Mouse (Mus musculus): Measurements from ENCODE around the gene Gjd2. TPM values are rescaled to one million over a fixed set of nuclear protein-coding genes. Genes with fewer than 3 reads are reported as not detected.

Gene Gjd2
- 0.17 and 0.48 TPM in 2 replicates for polyA plus RNA-seq (2016; fragmentation: Nextera tagmentation; extraction: Ambion mirVana)

DNA sequence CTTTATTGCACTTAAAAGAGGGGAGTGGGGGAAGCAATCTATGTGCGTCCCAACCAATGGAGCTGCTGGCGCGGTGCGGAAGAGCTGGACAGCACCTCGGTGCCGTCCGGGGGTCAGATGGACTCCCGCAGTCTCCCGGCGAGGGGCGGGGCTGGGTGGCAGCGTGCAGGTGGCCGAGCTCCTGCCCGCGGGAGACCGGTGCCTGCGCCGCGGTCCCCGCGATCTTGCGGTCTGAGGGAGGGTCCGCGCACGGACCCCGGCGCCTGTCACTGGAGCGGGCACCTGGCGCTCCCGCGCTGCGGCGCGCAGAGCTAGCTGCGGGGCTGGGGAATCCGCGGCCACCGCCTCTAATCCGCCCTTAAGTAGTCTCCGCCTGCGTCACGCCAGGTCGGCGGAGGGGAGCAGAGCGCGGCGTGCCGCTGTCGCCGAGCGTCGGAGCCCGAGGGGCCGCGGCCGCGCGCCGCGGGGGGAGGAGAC is at the start of gene Gjd2:
Gjd2 (minus strand) TSS at position 325 of the 477 bp plus-strand sequence.
- no peaks in the 10 kb centered on the region for H3K9me3 ChIP-seq
- peak within 1 kb of the TSS; percentile 64 for H3K4me3 ChIP-seq
- H3K4me1 ChIP-seq (replicated peaks), result peaks cover 20% of the 10 kb centered on the region
- peak within 1 kb of the TSS; percentile 57 for H3K27ac ChIP-seq
- no peaks in the 10 kb centered on the region for H3K36me3 ChIP-seq
- peaks cover 53% of the 10 kb centered on the region for H3K27me3 ChIP-seq (ENCODE audit: insufficient read depth, poor library complexity, severe bottlenecking)
- WGBS, result under 1% methylated on average over 57 of the region's 60 CpGs
- peak; percentile 30 for DNase-seq (ENCODE audit: low spot score)

DNA sequence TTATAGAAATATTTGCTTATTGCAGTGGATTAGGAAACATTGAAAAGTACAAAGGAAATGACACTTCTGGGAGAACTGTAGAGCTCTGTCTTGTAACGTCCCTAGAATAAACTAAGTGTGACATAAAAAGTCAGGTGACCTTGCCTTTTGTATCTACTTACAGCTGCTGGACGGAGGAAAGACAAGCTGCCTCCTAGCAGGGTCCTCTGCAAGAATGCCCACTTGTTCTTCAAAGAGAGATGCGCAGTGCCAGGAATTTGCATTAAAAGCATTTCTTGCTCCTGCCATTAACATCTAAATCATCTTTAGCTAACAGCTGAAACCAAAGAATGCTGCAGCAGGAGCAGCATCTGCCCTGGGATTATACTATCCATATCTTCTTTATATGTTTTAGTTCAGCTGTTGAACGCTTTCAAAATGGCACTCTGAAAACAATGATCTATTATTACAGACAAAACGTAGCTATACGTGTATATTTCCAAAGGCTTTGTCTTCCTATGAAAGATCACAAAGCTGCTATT is 46.7 kb upstream of the Gjd2 start:
- peaks cover 14% of the 10 kb centered on the region for H3K4me1 ChIP-seq (replicated peaks)
- no peaks in the 10 kb centered on the region for H3K36me3 ChIP-seq
- no peak overlapping the region for H3K27ac ChIP-seq
- no peaks in the 10 kb centered on the region for H3K9me3 ChIP-seq
- no peak for DNase-seq (ENCODE audit: low spot score)
- no peak overlapping the region for H3K4me3 ChIP-seq
- 45% methylated on average over 6 of the region's 6 CpGs for WGBS
- no peaks in the 10 kb centered on the region for H3K27me3 ChIP-seq (ENCODE audit: insufficient read depth, poor library complexity, severe bottlenecking)

DNA sequence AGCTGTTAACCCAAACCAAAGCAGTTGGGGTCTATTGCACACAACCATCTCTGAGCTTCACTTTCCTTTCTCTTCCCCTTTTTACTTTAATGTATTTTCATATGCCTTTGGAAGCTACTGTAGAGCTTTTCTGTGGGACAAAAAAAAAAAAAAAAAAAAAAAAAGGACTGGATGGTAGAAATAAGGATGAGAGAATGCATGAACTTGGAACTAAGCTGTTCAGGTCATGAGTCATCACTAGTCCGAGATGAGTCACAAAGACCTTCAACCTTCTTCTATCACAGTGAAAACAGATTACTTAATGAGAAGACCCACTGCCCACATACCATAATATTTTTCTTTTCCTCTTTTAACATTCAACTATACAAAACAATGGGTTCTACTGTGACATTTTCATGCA is 46.2 kb upstream of the Gjd2 start:
- DNase-seq (ENCODE audit: low spot score), result no peak
- no peaks in the 10 kb centered on the region for H3K9me3 ChIP-seq
- no peaks in the 10 kb centered on the region for H3K27me3 ChIP-seq (ENCODE audit: insufficient read depth, poor library complexity, severe bottlenecking)
- no peaks in the 10 kb centered on the region for H3K36me3 ChIP-seq
- WGBS, result 74% methylated on average over 1 of the region's 1 CpGs
- no peak overlapping the region for H3K27ac ChIP-seq
- H3K4me1 ChIP-seq (replicated peaks), result peaks cover 14% of the 10 kb centered on the region
- H3K4me3 ChIP-seq, result no peak overlapping the region

- no peak overlapping the region for H3K27ac ChIP-seq
- no peaks in the 10 kb centered on the region for H3K27me3 ChIP-seq (ENCODE audit: insufficient read depth, poor library complexity, severe bottlenecking)
- no peak for DNase-seq (ENCODE audit: low spot score)
- H3K4me1 ChIP-seq (replicated peaks), result peaks cover 15% of the 10 kb centered on the region
- no peaks in the 10 kb centered on the region for H3K36me3 ChIP-seq
- H3K9me3 ChIP-seq, result no peaks in the 10 kb centered on the region
- WGBS, result 93% methylated on average over 10 of the region's 10 CpGs
- H3K4me3 ChIP-seq, result no peak overlapping the region
These were observed 44.9 kb upstream of the Gjd2 start for GRCm38 (mm10) chr2:114058226-114058796.

- DNase-seq (ENCODE audit: low spot score), result no peak
- no peaks in the 10 kb centered on the region for H3K36me3 ChIP-seq
- H3K9me3 ChIP-seq, result no peaks in the 10 kb centered on the region
- H3K27ac ChIP-seq, result no peak overlapping the region
- no peaks in the 10 kb centered on the region for H3K27me3 ChIP-seq (ENCODE audit: insufficient read depth, poor library complexity, severe bottlenecking)
- peaks cover 23% of the 10 kb centered on the region for H3K4me1 ChIP-seq (replicated peaks)
- H3K4me3 ChIP-seq, result no peak overlapping the region
- 33% methylated on average over 10 of the region's 10 CpGs for WGBS
These were observed 44.0 kb upstream of the Gjd2 start for GRCm38 (mm10) chr2:114057303-114057853.

GRCm38 (mm10) chr2:114054129-114054528 is 40.7 kb upstream of the Gjd2 start:
- 93% methylated on average over 4 of the region's 4 CpGs for WGBS

GRCm38 (mm10) chr2:114052696-114053598 is 39.5 kb upstream of the Gjd2 start, which contains the start of gene Actc1:
TSS of gene Actc1 (minus strand) at chr2:114053548.
- no peak within 1 kb of the TSS for H3K4me3 ChIP-seq
- H3K36me3 ChIP-seq, result no peaks in the 10 kb centered on the region
- H3K27ac ChIP-seq, result peak within 1 kb of the TSS; percentile 70; the same call in 1 of the 2 replicates
- no peaks in the 10 kb centered on the region for H3K9me3 ChIP-seq
- no peaks in the 10 kb centered on the region for H3K27me3 ChIP-seq (ENCODE audit: insufficient read depth, poor library complexity, severe bottlenecking)
- peak; percentile 5 for DNase-seq (ENCODE audit: low spot score)
- peaks cover 17% of the 10 kb centered on the region for H3K4me1 ChIP-seq (replicated peaks)
- 40% methylated on average over 14 of the region's 14 CpGs for WGBS

More at GRCm38 (mm10) chr2:114054129-114054528, 40.7 kb upstream of the Gjd2 start:
- Histone ChIP-seq H3K36me3 (no peaks in the 10 kb centered on the region), H3K27me3 (ENCODE audit: insufficient read depth, poor library complexity, severe bottlenecking) (no peaks in the 10 kb centered on the region), H3K4me3 (no peak overlapping the region), H3K27ac (no peak overlapping the region), H3K4me1 (replicated peaks) (peaks cover 17% of the 10 kb centered on the region), H3K9me3 (no peaks in the 10 kb centered on the region)
- DNase-seq (ENCODE audit: low spot score), result no peak

DNA sequence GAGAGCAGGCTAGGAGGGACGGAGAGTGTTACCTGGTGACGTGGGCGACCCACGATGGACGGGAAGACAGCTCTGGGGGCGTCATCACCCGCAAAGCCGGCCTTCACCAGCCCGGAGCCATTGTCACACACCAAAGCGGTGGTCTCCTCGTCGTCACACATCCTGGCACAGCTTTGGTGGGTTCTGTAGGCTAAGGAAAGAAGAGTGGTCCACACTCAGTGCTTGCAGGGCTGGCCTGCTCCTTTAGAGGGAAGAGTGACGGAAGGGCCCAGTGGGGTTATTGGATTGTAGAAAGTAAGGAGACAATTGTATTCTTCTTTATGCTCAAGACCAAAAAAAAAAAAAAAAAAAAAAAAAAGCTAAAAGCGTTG is 38.4 kb upstream of the Gjd2 start:
- H3K9me3 ChIP-seq, result no peaks in the 10 kb centered on the region
- H3K4me3 ChIP-seq, result no peak overlapping the region
- peaks cover 9% of the 10 kb centered on the region for H3K4me1 ChIP-seq (replicated peaks)
- no peak for DNase-seq (ENCODE audit: low spot score)
- WGBS, result 88% methylated on average over 14 of the region's 14 CpGs
- no peak overlapping the region for H3K27ac ChIP-seq
- H3K27me3 ChIP-seq (ENCODE audit: insufficient read depth, poor library complexity, severe bottlenecking), result no peaks in the 10 kb centered on the region
- H3K36me3 ChIP-seq, result no peaks in the 10 kb centered on the region

GRCm38 (mm10) chr2:114051111-114051870 is 37.9 kb upstream of the Gjd2 start:
- no peaks in the 10 kb centered on the region for H3K36me3 ChIP-seq
- H3K27ac ChIP-seq, result no peak overlapping the region
- DNase-seq (ENCODE audit: low spot score), result no peak
- H3K9me3 ChIP-seq, result no peaks in the 10 kb centered on the region
- no peak overlapping the region for H3K4me3 ChIP-seq
- peaks cover 9% of the 10 kb centered on the region for H3K4me1 ChIP-seq (replicated peaks)
- no peaks in the 10 kb centered on the region for H3K27me3 ChIP-seq (ENCODE audit: insufficient read depth, poor library complexity, severe bottlenecking)
- WGBS, result 94% methylated on average over 7 of the region's 7 CpGs

- DNase-seq (ENCODE audit: low spot score), result no peak
- H3K27me3 ChIP-seq (ENCODE audit: insufficient read depth, poor library complexity, severe bottlenecking), result no peaks in the 10 kb centered on the region
- no peak overlapping the region for H3K4me3 ChIP-seq
- WGBS, result 94% methylated on average over 7 of the region's 7 CpGs
- no peaks in the 10 kb centered on the region for H3K9me3 ChIP-seq
- H3K27ac ChIP-seq, result no peak overlapping the region
- peaks cover 9% of the 10 kb centered on the region for H3K4me1 ChIP-seq (replicated peaks)
- no peaks in the 10 kb centered on the region for H3K36me3 ChIP-seq
These were observed 36.7 kb upstream of the Gjd2 start for GRCm38 (mm10) chr2:114050150-114050549.

DNA sequence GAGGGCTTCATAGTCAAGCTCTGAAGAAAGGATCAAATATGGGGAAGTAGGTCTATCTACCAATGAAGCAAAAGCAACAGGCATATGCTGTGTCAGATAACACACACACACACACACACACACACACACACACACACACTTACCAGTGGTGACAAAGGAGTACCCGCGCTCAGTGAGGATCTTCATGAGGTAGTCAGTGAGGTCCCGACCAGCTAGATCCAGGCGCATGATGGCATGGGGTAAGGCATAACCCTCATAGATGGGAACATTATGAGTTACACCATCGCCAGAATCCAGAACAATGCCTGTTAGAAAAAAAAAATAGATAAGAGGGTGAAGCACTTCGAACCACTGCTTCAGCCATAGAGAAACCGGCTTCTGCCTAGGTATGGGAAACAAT is 36.0 kb upstream of the Gjd2 start:
- peaks cover 9% of the 10 kb centered on the region for H3K4me1 ChIP-seq (replicated peaks)
- H3K4me3 ChIP-seq, result no peak overlapping the region
- no peak overlapping the region for H3K27ac ChIP-seq
- H3K36me3 ChIP-seq, result no peaks in the 10 kb centered on the region
- 95% methylated on average over 7 of the region's 7 CpGs for WGBS
- DNase-seq (ENCODE audit: low spot score), result no peak
- no peaks in the 10 kb centered on the region for H3K9me3 ChIP-seq
- no peaks in the 10 kb centered on the region for H3K27me3 ChIP-seq (ENCODE audit: insufficient read depth, poor library complexity, severe bottlenecking)

DNA sequence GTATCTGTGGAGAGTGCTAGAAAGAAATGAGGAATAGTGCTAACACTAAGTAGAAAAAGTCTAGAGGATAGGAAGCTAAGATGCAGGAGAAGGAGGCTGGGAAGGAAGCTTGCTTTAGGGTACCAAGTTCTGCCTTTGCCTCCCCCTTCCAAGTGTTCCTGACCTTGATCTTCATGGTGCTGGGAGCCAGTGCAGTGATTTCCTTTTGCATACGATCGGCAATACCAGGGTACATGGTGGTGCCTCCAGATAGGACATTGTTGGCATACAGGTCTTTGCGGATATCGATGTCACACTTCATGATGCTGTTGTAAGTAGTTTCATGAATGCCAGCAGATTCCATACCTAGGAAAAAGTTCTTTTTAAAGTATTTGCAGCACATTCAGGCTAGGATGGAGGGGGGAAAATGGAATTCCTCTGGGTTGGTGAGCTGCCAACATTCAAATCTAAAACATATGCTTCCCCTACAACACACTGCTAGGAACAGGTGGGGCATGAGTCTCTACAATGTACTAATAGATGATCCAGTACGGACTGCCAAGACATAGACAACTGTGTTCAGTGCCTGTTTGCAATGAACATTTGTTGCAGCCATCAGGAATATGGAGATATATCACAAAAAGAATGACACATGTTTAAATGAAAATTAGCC is 34.7 kb upstream of the Gjd2 start:
- 91% methylated on average over 5 of the region's 5 CpGs for WGBS
- Histone ChIP-seq H3K27ac (no peak overlapping the region), H3K27me3 (ENCODE audit: insufficient read depth, poor library complexity, severe bottlenecking) (no peaks in the 10 kb centered on the region), H3K9me3 (no peaks in the 10 kb centered on the region), H3K36me3 (no peaks in the 10 kb centered on the region), H3K4me3 (no peak overlapping the region), H3K4me1 (replicated peaks) (peaks cover 6% of the 10 kb centered on the region)
- no peak for DNase-seq (ENCODE audit: low spot score)
